Mouse (Mus musculus) urinary bladder, postnatal 36 days (tissue): ENCODE results near the gene Cep68.
"Not testable (repeated sequence)": the region's sequence is repeated elsewhere in the genome, so short reads cannot be mapped to it uniquely, and the experiment has no call there.

ENCODE experiments used
- DNase-seq, 2 experiments: peaks; one replicate each; pipeline ENCODE4 v3.0.0; 2022; ENCODE audit warnings: low spot score in 2 of 2, mixed read lengths in 1 of 2

Cep68 gene

DNA sequence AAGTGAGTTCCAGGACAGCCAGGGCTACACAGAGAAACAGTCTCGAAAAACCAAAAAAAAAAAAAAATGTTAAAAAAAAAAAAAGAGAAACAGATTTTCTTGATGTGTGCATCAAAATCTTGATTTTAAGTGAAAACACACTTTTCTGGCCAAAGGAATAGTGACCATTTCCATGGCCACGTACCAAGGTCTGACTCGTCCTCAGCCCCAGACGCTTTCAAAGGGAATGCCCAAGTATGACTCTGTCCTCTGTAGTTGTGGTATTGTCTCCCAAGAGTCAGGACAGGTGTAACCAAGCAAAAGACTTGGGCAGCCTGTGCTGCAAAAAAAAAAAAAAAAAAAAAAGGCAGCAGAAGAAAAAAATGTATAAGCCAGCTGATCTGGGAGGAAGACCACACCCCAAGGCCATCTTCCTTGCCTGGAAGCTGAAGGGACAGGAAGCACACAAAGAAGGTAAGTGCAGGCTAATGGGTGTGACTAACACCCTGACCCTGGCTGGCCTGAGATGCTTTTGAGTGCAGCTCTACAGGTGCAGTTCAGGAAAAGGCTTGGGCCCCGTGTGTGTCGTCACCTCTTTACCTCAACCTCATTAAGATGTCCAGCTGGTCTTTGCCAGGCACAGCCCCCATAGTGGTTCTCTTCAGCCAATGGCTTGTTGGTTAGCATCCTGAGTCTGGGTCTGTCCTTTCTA lies 6.7 kb downstream of the Cep68 start:
- no peak for DNase-seq

DNA sequence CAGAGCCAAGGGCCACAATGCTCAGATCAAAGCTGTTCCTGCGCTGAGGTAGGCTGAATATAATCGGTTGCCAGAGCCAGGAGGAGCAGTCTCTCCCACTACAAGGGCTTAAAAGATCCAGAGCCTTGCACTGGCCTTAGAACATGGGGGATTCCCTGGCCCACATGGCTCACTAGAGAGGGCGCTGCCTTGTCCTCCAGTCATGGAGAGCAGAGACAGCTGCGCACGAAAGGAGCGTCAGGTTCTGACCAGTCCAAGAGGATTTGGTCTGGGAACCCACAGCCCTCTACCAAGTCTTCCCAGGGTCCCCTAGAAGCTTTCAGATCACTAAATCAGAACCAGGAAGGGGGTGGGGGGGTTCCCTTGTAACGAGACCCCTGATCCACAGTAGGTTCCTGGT lies 7.9 kb downstream of the Cep68 start:
- DNase-seq: no peak

DNA sequence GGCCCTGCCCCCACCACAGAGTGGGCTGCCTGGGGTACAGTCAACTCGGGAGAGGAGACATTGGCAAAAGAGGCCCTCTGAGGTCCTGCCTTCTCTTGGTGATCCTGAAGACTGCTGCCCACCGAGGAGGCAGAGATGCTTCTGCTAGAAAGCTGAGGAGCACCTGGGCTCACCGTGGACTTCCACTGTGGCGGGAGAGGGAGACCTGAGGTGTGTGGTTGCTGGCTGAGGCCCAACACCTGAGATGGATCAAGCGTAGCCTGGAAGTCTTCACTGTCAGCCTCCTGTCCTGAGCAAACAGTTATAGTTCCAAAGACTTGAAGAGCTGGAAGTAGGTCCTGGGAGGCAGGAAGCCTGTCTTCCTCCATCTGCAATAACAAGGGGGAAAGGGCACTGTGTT lies 8.9 kb downstream of the Cep68 start:
- no peak for DNase-seq

DNA sequence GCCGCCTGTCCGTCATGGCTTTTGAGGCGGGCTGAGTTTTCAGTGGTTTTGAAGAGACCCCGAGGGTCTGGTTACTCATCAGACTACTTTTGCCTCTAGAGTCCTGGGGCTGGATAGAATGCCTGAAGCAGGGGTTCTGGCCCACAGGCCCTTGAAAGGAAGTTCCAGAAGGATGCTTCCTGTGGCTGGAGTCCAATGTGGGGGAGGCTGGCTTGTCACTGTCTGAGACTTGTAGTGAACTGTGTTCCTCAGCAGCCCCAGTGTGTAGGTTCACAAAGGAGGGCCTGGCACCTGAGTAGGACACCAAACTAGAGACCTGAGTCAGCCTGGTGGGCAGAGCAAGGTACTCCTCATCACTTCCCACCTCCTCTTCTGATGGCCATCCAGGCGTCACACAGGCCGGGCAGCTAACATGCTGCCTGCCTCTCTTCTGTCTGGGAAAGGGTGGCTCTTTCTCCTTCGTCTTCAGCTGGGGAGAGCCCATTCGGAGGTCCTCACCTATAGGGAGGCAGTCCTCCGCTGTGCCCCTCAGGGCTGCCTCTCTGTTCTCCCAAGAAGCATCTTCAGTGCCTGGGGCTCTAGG lies 9.9 kb downstream of the Cep68 start:
- no peak for DNase-seq

DNA sequence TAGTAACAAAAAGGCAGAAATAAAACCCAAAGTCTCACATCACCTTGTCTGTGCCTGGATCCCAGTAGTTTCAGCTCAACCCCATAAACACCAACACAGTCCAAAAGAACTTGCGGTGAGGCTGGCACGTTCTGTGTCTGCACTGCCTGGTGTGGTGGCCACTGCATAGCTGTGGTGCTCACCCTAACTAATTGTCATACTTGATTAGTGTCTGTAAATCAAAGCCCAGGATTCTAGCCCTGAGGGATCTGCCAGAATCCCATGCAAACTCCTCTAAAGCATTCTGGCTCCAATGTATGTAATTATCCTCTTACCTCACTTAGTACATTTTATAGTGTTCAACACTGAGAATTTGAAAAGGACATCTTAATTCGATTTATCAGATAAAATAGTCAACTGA lies 11.3 kb downstream of the Cep68 start:
- DNase-seq: no peak

DNA sequence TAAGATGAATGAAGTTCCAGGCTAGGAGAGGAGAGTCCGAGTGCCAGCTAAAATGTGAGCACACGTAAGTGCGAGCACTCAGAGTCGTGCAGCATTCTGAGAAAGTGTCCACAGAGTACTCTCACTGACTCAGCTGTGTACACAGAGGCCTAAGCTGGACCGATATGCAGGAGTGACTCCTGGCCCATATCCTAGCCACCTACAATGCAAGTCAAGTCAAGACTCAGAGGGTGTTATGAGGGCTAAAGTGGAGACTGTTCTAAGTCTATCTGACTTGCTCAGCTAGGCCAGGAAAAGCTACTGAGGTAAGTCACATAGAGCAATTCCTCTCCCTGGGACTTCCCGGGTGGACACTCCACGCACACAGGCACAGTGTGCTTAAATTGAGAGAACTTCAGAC lies 12.2 kb downstream of the Cep68 start:
- peak; percentile 27 to 28 for DNase-seq

DNA sequence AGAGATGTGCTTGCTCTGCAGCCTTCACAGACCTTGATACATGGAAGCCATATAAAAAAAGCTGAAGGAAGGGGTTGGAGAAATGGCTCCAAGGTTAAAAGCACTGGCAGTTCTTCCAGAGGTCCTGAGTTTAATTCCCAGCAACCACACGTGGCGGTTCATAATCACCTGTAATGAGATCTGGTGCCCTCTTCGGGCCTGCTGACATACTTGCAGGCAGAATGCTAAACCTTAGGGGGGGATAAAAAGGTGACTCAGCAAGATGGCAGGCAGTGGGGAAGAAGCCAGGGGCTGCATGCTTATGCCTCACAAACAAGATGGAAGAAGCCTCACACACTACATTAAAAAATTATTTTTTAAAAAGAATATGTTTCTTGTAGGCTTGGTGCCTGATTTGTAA lies 15.0 kb downstream of the Cep68 start:
- no peak for DNase-seq

DNA sequence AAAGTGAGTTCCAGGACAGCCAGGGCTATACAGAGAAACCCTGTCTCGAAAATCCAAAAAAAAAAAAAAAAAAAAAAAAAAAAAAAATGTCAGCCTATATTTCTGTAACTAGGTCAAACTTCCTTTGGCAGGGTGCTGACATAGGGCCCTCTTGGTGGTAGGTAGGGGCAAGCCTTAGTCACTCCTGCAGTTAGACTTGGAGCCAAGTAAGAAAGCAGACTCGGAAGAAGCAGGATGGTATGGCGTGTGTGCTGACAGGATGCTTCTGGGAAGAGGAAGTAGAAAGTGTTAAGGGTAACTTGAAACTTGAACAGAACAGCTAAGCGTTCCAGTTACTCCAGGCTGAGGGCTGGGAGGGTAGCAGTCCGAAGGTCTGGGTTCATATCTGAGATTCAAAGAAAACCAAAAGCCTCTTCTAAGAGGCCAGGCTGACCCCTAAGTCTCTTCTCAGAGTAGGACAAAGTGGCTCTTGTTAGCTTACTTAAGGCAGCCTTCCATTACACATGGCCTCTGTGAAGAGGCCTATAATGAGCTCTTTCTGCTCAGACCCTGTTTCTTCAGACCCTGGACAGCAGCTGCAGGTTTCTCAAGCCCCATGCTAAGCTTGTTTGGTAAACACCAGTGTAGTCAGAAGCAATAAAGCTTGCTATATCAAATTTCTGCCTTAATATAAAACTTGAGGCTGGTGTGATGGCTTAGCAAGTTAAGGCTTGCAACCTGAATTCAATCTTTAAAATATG lies 17.0 kb downstream of the Cep68 start:
- no peak for DNase-seq

DNA sequence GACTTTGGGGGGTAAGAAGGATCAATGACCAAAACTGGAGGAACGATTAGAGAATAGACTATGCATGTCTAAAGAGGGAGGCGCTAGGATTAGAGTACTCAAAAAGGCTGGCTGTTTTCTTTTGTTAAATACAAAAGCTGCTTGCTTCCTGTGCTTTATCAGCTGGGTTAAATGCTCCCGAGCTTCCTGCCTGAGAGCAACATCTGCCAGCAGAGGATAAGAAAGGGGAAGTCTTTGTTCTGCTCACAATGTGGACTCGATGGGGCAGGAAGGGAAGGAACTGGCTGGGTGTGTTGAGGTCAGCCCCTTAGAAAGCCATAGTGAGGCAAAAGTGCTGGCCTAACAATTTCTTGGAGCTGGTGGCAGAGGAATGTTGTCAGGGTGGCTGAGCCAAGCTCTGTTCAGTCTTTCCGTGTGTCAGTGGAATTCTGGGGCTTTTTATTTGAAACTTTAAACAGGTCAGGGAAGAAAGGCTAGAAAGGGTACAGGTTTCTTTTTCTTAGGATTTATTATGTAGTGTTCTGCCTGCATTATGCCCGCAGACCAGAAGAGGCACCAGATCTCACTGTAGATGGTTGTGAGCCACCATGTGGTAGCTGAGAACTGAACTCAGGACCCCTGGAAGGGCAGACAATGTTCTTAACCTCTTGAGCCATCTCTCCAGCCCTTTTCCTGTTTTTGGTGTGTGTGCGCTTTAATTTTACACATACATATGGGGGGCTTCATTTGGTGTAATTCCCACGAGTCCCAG lies 17.9 kb downstream of the Cep68 start:
- peak in 1 of 2 experiments; percentile 30 for DNase-seq

DNA sequence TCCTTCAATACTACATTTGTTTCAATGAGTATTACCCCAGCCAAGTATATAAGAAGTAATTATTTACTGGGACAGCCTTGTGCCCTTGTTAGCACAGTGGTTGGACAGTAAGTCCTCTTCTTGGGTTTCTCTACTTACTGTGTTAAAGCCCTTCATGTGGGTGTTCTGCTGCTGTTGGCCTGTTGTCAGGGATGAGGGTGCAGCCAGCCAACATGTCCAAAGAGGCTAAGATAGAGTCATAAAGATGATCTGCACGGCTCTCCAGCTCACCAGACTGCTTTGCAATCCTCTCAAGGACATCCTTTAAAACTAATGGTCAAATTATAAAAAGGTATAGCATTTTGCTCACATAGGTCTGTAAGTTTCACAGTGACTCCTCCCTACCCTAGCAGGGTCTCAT lies 18.9 kb downstream of the Cep68 start:
- DNase-seq: no peak

DNA sequence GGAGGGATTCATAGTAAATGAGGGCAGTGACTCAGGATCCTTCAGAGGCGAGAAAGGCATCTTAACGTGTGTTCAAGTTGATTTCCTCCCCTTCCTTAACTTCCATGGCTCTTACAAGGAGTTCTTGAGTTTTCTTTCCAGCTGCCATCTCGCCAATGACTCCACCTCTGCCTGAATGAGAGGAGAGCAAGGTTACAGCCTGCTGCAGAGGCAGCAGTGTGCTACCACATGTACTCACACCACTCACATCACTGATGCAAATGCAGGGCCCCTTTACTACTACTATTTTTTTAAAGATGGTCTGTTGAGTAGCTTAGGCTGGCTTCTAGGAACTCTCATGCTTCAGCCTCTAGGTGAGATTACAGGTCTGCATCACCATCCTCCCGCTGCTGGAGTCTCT lies 19.9 kb downstream of the Cep68 start:
- DNase-seq: no peak

DNA sequence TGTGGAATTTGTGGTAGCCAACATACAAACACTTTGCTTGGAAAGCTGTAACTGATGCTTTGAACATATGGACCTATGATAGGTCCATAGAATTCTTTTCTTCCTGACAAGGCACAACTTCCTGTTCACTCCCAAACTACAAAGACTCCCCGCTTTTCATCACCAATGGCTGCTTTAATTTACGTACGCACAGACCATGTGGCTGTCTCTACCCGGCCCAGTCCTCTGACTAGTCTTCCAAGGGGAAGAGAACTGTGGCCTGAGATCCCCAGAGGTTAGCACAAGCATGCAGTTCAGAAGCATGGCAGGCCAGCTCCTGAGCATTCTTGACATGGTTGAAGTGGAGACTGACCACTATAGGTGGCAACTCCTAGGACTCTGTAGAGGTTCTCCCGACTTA lies 20.6 kb downstream of the Cep68 start:
- no peak for DNase-seq

DNA sequence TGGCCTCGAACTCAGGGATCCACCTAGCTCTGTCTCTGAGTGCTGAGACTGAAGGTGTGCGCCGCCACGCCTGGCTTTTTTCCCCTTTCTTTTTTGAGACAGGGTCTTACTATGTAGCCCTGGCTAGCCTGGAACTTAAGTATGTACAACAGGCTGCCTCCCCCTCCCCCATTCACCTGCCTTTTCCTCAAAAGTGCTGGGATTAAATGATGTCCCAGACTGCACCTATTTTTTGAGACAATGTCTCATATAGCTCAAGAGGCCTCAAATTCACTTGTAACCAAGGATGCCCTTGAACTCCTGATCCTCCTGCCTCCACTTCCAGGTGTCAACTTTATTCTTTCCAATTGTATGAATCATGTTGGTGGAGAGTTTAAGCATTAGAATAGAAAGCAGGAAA lies 23.3 kb downstream of the Cep68 start:
- DNase-seq: no peak

DNA sequence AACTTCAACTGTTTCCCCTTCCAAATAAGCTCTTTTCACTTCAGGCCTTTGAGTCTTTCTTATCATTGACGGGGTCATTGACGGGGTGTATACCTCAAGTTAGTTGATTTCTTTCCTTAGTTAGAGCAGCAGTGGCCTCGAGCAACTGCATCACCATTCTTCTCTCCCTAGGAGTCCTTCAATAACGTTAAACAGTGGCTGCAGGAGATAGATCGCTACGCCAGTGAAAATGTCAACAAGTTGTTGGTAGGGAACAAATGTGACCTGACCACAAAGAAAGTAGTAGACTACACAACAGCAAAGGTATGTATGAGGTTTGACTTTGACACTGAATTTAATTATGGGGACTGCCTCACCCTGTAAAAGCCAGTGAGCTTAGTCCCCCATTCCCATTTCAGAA lies 25.0 kb downstream of the Cep68 start:
- DNase-seq: no peak

DNA sequence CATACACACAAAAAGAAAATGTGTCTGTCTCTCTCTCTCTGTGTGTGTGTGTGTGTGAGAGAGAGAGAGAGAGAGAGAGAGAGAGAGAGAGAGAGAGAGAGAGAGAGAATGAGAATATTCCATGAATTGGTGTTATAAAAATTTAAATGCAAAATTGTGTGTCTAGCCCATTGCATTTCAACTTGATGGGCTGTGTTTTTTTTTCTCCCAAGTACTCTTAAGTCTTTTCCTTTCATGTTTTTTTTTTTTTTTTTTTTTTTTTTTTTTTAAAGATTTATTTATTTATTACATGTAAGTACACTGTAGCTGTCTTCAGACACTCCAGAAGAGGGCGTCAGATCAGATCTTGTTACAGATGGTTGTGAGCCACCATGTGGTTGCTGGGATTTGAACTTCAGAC lies 27.6 kb downstream of the Cep68 start:
- DNase-seq: not testable (repeated sequence)

DNA sequence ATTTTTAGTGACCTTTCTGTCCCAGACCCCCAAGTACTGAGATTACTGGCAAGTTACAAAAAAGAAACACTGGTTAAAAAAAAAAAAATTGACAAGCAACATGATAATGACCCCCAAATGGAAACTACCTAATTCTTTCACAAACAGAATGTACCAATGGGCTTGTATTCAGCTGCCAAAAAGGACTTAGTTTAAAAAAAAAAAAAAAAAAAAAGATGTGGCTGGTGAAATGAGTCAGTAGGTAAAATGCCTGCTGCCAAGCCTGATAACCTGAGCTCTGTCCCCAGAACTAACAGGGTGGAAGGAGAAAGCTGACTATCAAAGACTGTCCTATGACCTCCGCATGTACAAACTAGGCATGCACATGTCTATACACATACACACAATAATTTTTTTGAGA lies 32.0 kb downstream of the Cep68 start:
- no peak for DNase-seq

DNA sequence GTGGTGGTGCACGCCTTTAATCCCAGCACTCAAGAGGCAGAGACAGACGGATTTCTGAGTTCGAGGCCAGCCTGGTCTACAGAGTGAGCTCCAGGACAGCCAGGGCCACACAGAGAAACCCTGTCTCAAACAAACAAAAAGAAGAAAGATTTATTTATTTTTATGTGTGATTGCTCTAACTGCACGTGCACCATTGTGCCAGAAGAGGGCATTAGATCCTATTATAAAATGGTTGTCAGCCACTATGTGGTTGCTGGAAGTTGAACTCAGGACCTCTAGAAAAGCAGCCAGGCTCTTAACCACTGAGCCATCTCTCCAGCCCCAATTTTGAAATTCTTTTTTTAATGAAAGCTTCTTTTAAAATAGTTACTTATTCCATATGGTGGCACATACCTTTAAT lies 32.8 kb downstream of the Cep68 start:
- DNase-seq: no peak

DNA sequence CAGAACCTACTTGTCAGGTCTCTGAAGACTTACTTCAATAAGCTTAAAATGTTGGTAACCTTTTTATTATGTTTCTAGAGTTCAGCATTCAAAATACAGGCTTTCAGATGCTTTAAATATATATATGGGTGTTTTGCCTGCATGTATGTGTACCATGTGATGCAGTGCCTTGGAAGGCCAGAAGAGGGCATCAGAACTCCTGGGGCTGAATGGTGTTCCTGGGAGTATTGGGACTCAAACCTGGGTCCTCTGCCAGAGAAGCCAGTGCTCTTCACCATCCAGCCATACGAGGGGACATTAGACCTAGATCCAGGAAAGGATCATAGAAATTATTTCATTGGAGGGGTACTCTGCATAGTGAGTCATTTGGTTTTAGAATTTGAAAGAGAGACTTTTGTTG lies 34.5 kb downstream of the Cep68 start:
- DNase-seq: no peak

DNA sequence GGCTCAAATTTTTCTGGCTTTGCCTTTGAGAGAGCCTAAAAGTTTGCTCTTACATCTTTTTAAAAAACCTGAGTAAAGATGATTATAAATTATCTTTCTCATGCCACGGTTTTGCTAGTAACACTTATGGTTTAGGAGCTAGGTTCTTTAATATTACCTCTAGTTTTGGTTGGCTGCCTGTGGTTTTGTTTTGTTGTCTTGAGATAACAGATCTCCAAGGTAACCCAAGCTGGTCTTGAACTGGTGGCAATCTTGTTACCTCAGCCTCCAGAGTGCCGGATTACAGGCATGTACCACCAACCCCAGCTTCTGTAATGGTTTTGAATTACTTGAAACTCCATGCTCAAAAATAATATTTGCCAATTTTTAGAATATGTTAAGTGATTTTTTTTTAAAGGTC lies 37.4 kb downstream of the Cep68 start:
- DNase-seq: no peak

DNA sequence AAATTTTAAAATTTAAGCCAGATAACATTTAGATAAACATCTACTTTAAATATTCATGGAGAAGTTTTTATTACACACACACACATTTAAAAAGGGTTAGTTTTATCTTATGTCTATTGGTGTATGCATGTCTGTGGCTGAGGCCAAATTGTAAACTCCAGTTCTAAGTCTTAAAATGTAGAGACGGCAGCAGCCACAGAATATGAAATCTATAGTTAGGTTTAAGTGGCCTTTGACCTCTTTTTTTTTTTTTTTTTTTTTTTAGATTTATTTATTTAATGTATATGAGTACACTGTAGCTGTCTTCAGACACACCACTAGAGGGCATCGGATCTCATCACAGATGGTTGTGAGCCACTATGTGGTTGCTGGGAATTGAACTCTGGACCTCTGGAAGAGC lies 41.6 kb downstream of the Cep68 start:
- DNase-seq: no peak

DNA sequence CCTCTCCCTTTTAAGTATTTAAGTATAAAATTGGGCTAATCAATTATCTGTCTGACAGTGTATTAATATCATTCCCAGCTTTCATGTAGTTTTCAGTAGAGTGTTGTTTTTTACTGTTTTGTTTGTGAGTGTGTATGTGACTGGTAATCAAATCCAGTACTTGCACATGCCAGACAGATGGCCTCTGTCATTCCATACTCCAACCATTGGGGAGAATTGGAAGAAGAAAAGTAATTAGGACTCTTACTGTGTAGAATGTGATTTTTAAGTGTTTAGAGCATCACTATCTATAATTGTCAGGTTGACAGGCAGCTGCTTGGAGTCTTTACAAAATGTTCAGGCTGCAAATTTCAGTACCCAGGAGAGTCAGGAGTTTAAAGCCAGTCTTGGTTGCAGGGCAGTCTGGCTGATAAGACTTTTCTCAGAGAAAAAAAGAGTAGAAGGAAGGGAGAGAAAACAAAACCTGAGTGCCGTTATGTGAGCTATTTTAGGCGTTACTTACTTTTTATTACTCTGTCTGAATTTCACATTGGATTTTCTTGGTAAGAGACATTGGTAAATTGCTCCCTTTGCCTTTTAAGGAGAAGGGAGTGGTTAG lies 42.5 kb downstream of the Cep68 start:
- no peak for DNase-seq

DNA sequence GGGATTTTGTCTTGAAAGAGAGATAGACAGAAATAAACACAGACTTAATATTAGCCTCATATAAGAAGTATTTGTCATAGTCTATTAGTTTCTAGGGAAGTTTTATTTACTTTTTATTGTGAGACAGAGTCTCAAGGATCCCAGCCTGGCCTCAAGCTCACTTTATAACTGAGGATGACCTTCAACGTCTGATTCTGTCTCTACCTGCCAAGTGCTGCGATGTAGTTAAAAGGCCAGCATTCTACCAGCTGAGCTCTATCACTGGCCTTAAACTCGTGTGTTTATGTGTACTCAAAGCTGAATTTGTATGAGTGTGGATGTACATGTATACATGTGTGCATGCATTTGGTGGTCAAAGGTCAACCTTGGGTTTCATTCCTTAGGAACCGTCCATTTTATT lies 43.7 kb downstream of the Cep68 start:
- no peak for DNase-seq
